Mouse (Mus musculus): ENCODE data around the gene Armcx1.

DNA sequence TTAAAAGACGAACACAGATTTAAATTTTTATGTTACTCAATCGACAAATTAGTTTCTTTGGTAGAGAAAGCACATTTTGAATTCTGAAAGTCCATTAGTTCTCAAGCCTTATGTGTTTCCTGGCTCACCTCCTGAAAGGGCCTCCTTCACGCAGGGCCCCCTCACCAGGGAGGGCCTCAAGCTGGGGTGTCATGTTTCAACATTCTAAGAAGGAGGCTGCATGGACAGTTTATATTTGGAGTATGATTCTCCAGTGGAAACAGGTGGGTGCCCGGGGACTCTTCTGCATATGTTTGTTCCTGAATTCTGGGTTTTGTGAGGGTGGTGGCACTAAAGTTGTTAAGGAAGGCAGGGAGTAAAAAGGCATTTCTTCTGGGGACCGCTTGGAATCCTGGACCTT is 32.8 kb upstream of the Armcx1 start:
- no peak for TF ChIP-seq CTCF (IDR thresholded peaks at IDR 0.05; ENCODE audit: insufficient read depth, low read length)
- TF ChIP-seq POLR2A (IDR thresholded peaks at IDR 0.05; ENCODE audit: borderline replicate concordance, extremely low read depth, low read depth, low read length) = no peak
